Mouse (Mus musculus) right cerebral cortex, postnatal 25 days (tissue): ENCODE results near the gene Anxa5.

Source experiments
- DNase-seq: peaks from one replicate; pipeline ENCODE4 v3.0.0; 2022

Gene Anxa5

DNA sequence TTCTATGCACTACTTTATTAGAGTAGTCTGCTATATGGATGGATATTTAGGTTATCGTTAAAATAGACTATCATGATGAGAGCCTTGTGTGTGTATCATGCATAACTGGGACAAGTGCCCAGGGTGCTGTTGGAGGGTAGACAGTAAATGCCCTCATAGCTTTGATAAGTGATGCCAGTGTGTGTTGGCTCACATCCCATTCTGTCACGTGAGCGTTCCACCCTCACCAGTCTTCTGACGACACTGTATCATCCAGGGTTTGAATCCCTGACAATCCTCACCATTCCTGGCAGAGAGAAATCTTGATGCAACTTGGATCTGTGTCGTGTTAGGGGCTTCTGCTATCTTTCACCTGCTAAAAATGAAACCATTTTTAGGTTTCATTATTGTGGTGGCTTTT, 29.2 kb downstream of the Anxa5 start:
- no peak for DNase-seq

DNA sequence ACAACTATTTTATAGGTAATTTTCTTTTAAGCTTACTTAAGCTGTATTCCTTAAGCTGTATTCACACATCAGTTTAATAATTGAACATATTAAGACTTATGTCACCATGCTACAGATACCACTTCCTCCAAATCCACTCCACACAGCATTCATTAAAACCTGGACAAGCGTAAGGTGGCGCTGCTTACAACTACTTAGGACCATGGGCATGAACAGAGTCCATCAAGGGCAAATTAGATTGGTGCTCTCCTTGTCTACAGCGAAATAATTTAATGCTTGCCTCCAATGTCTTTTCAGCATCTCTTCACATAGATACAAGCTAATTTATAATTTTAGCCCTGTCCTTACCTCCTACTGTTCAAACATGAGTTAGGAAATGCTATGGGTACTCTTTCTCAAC, 29.7 kb downstream of the Anxa5 start:
- DNase-seq, result no peak

DNA sequence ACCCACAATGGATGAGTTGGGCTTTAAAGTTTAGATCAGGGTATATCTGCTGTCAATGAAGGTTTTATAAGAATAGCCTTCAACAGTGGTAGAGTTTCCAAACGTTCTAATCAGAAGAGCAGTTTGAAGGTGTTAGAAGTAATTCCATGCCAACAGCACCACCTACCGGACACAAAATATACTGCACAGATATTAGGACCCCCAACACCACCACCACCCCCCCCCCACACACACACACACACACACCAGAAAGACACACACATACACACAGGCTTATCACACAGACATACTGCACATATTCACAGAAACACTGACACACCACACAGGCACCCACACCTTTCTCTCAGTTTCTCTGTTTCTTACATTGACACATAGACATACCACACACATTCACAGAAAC, 33.3 kb downstream of the Anxa5 start:
- DNase-seq, result no peak

DNA sequence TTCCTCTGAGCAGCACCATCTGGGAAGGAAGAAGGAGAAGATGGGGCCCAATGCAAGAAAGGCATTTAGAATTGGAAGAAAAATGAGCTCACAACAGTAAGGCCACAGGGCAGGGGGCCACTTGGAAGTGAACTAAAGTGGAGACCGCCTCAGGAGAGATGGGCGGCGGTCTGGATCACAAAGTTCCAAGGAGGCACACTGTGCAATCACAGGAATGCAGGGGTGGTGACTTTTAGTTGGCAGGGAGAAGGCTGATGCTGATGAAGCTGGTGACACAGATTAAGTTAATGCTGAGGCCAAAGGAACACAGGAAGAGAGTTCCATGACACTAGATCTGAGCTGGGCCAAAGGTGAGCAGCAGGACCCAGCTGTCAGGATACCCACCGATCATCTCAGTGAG, 35.4 kb downstream of the Anxa5 start:
- no peak for DNase-seq

DNA sequence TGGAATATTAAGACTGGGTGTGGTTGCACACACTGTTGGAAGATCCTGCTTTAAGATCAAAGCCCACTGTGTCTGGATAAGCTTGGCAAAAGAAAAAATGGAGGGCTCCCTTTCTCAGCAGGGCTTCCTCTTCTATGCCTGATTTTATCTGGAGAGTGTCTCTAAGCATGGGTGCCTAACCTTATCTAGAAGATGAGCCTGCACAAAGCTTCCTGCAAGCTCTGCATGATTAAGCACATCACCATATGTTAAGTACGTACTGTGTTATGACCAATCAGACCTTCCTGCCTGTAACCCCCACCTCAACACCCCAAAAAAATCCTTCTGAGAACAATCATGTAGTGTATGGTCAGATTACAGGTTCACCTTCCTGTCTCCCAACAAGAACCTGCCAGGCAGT, 45.3 kb downstream of the Anxa5 start:
- DNase-seq, result no peak

DNA sequence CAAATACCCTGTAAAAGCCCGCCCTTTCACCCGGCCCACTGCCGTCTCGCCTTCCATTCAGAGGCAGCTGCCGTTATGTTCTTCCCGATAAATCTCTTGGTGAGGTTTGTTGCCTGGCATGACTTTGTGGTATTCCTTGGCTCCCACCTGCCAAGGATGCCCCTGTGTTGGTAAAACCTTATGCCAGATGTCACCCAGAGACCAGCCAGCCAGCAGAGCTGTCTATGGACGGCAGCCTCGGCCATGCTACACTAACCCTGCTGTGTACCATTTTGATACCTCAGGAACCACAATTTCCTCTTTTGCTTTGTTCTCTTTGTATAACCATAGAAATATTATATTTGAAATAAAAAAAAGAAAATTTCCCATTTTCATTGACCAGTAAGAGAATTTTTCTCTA, 48.3 kb downstream of the Anxa5 start:
- DNase-seq, result no peak

DNA sequence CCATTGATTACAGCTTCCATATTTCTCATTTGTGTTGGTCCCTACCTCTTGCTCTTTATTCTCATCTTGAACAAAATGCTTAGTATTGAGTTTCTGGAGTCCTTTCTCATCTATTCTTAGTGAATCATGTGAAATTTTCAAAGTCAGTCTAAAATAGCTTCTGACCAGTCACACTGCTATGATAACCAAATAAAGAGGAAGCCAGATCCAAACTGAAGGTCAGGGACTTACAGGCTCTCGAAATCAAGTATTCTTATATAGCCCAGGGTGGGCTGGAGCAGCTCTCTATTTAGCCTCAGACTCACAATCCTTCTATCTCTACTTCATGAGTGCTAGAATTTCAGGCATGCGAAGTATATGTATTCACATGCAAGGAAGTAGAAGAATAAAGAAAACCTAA, 66.2 kb downstream of the Anxa5 start:
- no peak for DNase-seq

DNA sequence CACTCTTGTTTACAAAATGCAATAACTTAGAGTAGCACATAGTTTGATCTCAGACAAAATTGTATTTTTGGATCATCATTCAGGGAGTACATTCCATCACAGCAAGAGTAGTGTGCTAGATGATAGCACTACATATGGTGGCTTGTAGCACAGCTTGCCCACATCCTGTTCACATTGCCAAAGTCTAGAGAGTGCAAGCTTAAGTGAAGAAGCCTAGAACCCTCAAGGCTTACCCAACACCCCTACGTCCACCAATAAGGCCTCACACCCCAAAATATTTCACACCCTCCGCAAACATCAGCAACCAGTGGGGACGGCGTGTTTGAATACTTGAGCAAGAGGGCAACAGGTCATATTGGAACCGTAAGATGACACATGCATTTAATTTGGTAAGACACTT, 68.7 kb downstream of the Anxa5 start:
- no peak for DNase-seq

DNA sequence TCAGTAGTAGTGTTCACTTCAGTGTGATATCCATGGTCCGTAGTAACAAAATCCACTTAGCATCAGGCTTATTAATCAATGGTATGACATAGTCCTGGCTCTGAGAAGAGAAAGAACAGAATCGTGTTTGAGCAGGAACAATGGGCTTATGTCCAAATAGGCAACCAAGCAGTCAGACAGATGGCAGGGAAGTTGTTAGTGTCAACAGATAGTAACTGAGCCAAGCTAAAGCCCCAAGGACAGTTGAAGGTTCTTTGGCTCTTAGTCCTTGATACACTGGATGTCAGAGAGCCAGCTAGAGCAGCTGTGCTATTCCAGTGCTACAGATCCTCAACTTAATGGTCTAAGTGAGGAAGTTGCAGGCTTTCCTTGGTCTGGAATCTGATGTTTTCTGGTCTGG, 69.4 kb downstream of the Anxa5 start:
- DNase-seq, result no peak

DNA sequence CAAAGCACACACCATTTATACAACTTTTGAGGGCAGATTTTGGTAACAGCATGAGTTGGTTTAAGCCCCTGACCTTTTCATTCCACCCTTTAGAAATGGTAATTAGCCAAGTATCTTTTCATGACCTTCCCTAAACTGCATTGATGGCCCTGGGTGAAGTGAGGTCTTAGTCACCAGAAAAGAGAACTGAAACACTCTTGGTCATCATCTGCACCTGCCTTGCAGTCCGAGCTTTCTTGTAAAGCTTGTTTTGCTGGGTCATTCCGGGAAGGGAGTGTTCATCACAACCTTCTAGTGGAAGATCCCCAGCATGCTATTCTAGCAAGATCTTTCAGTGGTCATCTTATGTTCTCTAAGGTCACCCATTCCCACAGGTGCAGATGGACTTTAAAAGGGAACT, 73.8 kb downstream of the Anxa5 start:
- DNase-seq, result no peak

DNA sequence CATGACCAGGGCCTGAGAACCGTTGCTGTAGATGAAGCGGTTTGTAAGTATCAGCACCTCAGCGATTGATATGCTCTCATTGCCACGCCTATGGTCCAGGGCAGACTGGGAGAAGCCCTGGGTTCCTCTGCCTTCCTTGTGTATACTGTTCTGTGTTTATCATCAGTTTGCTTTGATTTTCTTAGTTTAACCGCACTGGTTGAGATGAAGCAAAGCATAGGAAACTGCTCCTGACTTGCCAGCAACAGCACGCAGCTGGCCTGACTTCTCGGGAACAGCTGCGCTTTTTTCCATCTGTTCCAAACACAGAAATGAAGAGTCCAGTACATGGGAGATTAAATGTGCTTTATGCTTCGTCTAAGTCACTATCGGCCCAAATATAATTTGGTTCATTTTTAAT, 75.0 kb downstream of the Anxa5 start:
- no peak for DNase-seq
